Mouse (Mus musculus) neural tube, embryonic 15.5 days (tissue): ENCODE results near the gene Olfr330. TPM values are rescaled to one million over a fixed set of nuclear protein-coding genes. Genes with fewer than 3 reads are reported as not detected.
"Not testable (repeated sequence)": the region's sequence is repeated elsewhere in the genome, so short reads cannot be mapped to it uniquely, and the experiment has no call there.

ENCODE experiments used
- ATAC-seq: fragments of 200-750 bp; cut with Nextera tagmentation; 2 replicates; pipeline ENCODE4 v1.8.0; 2017; ENCODE audit warnings: mild to moderate bottlenecking, moderate TSS enrichment, moderate library complexity; ENCODE audit not compliant: low FRiP score
- H3K27ac ChIP-seq: fragments of 300-500 bp; sonication (generic); replicated peaks from 2 replicates; pipeline ENCODE4 v1.5.1; 2015; ENCODE audit warnings: mild to moderate bottlenecking, inconsistent platforms
- H3K27me3 ChIP-seq: fragments of 300-500 bp; sonication (generic); replicated peaks from 2 replicates; pipeline ENCODE4 v1.6.1; 2015; ENCODE audit warnings: inconsistent platforms
- H3K36me3 ChIP-seq: fragments of 300-500 bp; sonication (generic); 2 replicates; pipeline ENCODE4 v1.6.1; 2015; ENCODE audit warnings: inconsistent platforms
- H3K4me1 ChIP-seq: fragments of 300-500 bp; sonication (generic); 2 replicates; pipeline ENCODE4 v1.6.1; 2015; ENCODE audit warnings: inconsistent platforms
- H3K4me2 ChIP-seq: fragments of 300-500 bp; sonication (generic); 2 replicates; pipeline ENCODE4 v1.6.1; 2015; ENCODE audit warnings: inconsistent platforms, mild to moderate bottlenecking, moderate library complexity
- H3K4me3 ChIP-seq: fragments of 300-500 bp; sonication (generic); replicated peaks from 2 replicates; pipeline ENCODE4 v1.5.1; 2015; ENCODE audit warnings: mild to moderate bottlenecking, inconsistent platforms
- H3K9ac ChIP-seq: fragments of 300-500 bp; sonication (generic); replicated peaks from 2 replicates; pipeline ENCODE4 v1.6.1; 2015; ENCODE audit warnings: mild to moderate bottlenecking, inconsistent platforms
- H3K9me3 ChIP-seq: fragments of 300-500 bp; sonication (generic); replicated peaks from 2 replicates; pipeline ENCODE4 v1.6.1; 2016; ENCODE audit warnings: inconsistent platforms
- WGBS: fragments of 180-500 bp; shearing (Covaris S2); methylation state at CpG from one replicate; pipeline ENCODE4 v1.1.7; 2015; ENCODE audit warnings: mixed read lengths; 5-methylcytosine and 5-hydroxymethylcytosine counted together
- polyA plus RNA-seq: library from polyadenylated mRNA; unstranded; fragments of >200 nt; fragmentation: Nextera tagmentation; extraction: Ambion mirVana; gene quantifications from 2 replicates; pipeline ENCODE4 v1.2.1, GENCODE M21; 2015

The Olfr330 gene
- 0.15 and 0.20 TPM in 2 replicates for polyA plus RNA-seq

DNA sequence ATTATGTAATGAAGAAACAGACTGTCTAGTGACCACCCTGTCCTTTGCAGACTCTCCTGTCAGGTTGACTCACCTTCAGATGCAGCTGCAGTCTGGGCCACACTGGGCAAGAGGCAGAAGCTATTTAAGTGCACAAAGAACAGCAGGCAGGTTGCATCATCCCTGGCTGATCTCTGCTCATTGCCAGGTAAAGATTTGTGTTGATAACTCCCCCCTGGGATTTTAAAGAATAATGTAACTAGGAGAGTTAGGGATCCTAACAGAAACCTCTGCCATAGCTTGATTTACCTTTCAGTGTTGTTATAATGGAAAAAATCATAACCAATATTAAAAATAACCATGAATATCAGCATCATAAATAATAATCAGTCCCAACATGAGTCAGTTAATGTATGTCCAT, at the start of gene Olfr330:
Olfr330 (minus strand) TSS at position 101 of the 400 bp plus-strand sequence.
- not testable (repeated sequence) for H3K9ac ChIP-seq, ATAC-seq

GRCm38 (mm10) chr11:58578636-58579035, 44.0 kb upstream of the Olfr330 start:
- Histone ChIP-seq H3K36me3 (no peaks in the 10 kb centered on the region), H3K9me3 (no peaks in the 10 kb centered on the region), H3K27me3 (no peaks in the 10 kb centered on the region), H3K4me3 (no peak overlapping the region), H3K9ac (no peak overlapping the region), H3K27ac (no peak overlapping the region), H3K4me2 (no peak overlapping the region), H3K4me1 (no peaks in the 10 kb centered on the region)
- WGBS = 76% methylated on average over 8 of the region's 8 CpGs
- ATAC-seq = peak; percentile 24; the same call in 1 of the 2 replicates

More for the DNA sequence above, at the start of gene Olfr330:
- not testable (repeated sequence) for H3K9me3 ChIP-seq, H3K27me3 ChIP-seq, H3K27ac ChIP-seq, H3K4me1 ChIP-seq, H3K36me3 ChIP-seq, H3K4me3 ChIP-seq, H3K4me2 ChIP-seq

GRCm38 (mm10) chr11:58577430-58577829, 42.8 kb upstream of the Olfr330 start, which contains the start of gene Olfr325:
Gene Olfr325 (plus strand): TSS chr11:58577730.
- no peak within 1 kb of the TSS for H3K9ac ChIP-seq
- no peak within 1 kb of the TSS for H3K4me2 ChIP-seq
- no peak for ATAC-seq
- H3K4me3 ChIP-seq = no peak within 1 kb of the TSS
- H3K36me3 ChIP-seq = no peaks in the 10 kb centered on the region
- no peaks in the 10 kb centered on the region for H3K9me3 ChIP-seq
- no peaks in the 10 kb centered on the region for H3K4me1 ChIP-seq
- no peaks in the 10 kb centered on the region for H3K27me3 ChIP-seq
- WGBS = 80% methylated on average over 1 of the region's 1 CpGs
- H3K27ac ChIP-seq = no peak within 1 kb of the TSS

DNA sequence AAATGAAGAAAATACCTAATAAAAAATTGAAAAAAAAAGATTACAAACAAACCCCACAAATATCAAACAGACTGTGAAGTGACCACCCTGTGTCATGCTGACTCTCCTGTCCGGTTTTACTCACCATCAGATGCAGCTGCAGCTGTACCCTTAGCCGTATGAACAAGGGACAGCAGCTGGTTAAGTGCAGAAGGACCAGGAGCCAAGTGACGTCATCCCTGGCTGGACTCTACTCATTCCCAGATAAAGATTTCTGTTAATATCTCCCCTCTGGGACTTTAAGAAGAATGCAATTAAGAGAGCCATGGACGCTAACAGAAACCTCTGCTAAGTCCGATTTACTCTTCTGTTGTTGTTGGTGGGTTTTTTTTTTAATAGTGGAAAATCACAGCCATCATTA, 35.8 kb upstream of the Olfr330 start, which contains the start of gene Olfr224:
Olfr224 (minus strand) TSS at position 149 of the 400 bp plus-strand sequence.
- Histone ChIP-seq H3K4me1 (no peaks in the 10 kb centered on the region), H3K9me3 (no peaks in the 10 kb centered on the region), H3K9ac (no peak within 1 kb of the TSS), H3K36me3 (no peaks in the 10 kb centered on the region), H3K27me3 (no peaks in the 10 kb centered on the region), H3K27ac (no peak within 1 kb of the TSS), H3K4me3 (no peak within 1 kb of the TSS), H3K4me2 (no peak within 1 kb of the TSS)
- WGBS = 66% methylated on average over 5 of the region's 5 CpGs
- ATAC-seq = no peak

GRCm38 (mm10) chr11:58555536-58555935, 20.9 kb upstream of the Olfr330 start, which contains the start of gene Olfr328:
Gene Olfr328 (minus strand): TSS chr11:58555636.
- Histone ChIP-seq H3K4me2 (no peak within 1 kb of the TSS), H3K9me3 (no peaks in the 10 kb centered on the region), H3K4me1 (no peaks in the 10 kb centered on the region), H3K4me3 (no peak within 1 kb of the TSS), H3K9ac (no peak within 1 kb of the TSS), H3K36me3 (no peaks in the 10 kb centered on the region), H3K27ac (no peak within 1 kb of the TSS), H3K27me3 (no peaks in the 10 kb centered on the region)
- WGBS = 82% methylated on average over 1 of the region's 1 CpGs
- no peak for ATAC-seq

DNA sequence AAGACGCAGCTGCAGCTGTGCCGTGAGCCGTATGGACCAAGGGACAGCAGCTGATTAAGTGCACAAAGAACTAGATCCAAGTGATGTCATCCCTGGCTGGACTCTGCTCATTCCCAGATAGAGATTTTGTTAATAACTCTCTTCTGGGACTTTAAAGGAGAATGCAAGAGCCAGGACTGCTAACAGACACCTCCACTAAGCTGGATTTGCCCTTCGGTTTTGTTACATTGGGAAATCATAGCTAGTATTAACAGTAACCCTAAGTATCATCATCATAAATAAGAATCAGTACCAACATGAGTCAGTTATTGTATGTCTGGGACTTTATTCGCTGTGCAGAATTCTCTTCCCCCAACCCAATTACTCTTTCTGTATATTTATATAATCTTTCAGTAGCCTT, 11.7 kb upstream of the Olfr330 start, which contains the start of gene Olfr329-ps:
Olfr329-ps (minus strand) TSS at position 101 of the 400 bp plus-strand sequence.
- Histone ChIP-seq H3K36me3 (no peaks in the 10 kb centered on the region), H3K4me2 (no peak within 1 kb of the TSS), H3K27me3 (no peaks in the 10 kb centered on the region), H3K9ac (no peak within 1 kb of the TSS), H3K27ac (no peak within 1 kb of the TSS), H3K9me3 (no peaks in the 10 kb centered on the region), H3K4me1 (no peaks in the 10 kb centered on the region), H3K4me3 (no peak within 1 kb of the TSS)
- 83% methylated on average over 5 of the region's 5 CpGs for WGBS
- no peak for ATAC-seq

GRCm38 (mm10) chr11:58519756-58520155, 14.9 kb downstream of the Olfr330 start:
- not testable (repeated sequence) for H3K27me3 ChIP-seq, ATAC-seq
- WGBS = 93% methylated on average over 8 of the region's 9 CpGs

DNA sequence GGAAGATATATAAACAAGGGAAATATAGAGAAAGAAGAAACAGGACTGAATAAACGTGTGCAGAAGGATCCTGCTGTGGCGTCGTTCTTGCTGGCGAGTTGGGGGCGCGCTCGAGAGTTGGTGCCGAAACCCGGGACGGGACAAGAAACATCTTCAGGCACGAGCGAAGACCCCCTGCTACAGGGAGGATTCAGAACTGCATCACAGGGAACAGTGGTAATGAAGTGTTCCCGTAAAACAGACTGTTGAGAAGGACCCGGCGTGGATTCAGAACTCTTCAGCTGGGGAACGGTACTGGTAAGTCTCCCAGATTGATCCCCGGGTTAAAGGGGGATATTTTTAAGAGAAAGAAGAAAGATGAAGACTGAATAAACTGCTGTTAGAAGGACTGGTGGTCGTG, 15.7 kb downstream of the Olfr330 start:
- not testable (repeated sequence) for H3K36me3 ChIP-seq, H3K9ac ChIP-seq, H3K27ac ChIP-seq, H3K4me3 ChIP-seq, ATAC-seq, H3K4me2 ChIP-seq, H3K4me1 ChIP-seq, H3K27me3 ChIP-seq, H3K9me3 ChIP-seq
- 94% methylated on average over 18 of the region's 18 CpGs for WGBS

More at GRCm38 (mm10) chr11:58519756-58520155, 14.9 kb downstream of the Olfr330 start:
- not testable (repeated sequence) for H3K27ac ChIP-seq, H3K36me3 ChIP-seq, H3K4me3 ChIP-seq, H3K4me1 ChIP-seq, H3K4me2 ChIP-seq, H3K9me3 ChIP-seq, H3K9ac ChIP-seq

DNA sequence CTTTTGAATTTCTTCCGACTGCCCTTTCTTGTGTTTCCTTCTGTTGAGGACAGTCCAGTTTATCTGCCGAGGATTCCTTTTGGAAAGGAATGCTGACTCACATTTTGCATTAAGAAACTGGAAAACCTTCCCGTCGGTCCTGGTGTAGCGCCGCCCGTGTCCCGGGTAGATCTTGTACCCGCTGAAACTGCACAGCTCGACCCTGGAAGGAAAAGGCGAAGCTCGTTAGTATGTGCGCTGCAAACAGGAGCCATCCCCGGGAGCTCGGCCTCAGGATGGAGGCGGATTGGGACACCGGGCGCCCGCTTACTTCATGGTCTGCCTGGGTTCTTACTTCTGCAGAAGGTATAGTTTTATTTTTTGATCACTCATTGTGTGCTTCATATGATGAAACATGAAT, 25.6 kb downstream of the Olfr330 start:
- not testable (repeated sequence) for H3K27me3 ChIP-seq, H3K9me3 ChIP-seq, H3K9ac ChIP-seq, H3K27ac ChIP-seq, ATAC-seq, H3K4me2 ChIP-seq, H3K4me1 ChIP-seq, H3K36me3 ChIP-seq, H3K4me3 ChIP-seq
- 84% methylated on average over 19 of the region's 19 CpGs for WGBS

DNA sequence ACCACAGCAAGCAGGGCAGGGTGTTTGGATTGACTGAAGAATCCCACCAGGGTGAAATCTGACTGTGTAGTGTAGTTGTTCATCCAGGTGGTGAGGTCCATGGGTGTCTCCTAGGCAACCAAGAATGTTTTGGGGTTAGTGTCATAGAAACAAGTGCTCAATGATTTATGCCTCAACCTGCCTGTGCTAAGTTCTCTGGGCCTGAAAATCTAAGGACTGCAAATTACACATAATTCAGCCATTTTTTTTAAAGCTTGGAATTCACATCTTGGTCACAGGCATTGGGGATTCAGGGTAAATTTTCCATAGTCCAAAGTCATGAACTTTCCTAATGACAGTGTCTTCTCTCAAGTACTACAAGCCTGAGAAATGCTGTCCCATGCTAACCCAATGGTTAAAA, 32.2 kb downstream of the Olfr330 start, which contains the start of gene Olfr331:
Olfr331 (minus strand) TSS at position 101 of the 400 bp plus-strand sequence.
- not testable (repeated sequence) for H3K4me1 ChIP-seq, H3K36me3 ChIP-seq, H3K4me3 ChIP-seq, H3K4me2 ChIP-seq, H3K9me3 ChIP-seq, H3K9ac ChIP-seq, ATAC-seq, H3K27ac ChIP-seq, H3K27me3 ChIP-seq

GRCm38 (mm10) chr11:58499290-58499689, 35.3 kb downstream of the Olfr330 start:
- WGBS = 44% methylated on average over 3 of the region's 3 CpGs

DNA sequence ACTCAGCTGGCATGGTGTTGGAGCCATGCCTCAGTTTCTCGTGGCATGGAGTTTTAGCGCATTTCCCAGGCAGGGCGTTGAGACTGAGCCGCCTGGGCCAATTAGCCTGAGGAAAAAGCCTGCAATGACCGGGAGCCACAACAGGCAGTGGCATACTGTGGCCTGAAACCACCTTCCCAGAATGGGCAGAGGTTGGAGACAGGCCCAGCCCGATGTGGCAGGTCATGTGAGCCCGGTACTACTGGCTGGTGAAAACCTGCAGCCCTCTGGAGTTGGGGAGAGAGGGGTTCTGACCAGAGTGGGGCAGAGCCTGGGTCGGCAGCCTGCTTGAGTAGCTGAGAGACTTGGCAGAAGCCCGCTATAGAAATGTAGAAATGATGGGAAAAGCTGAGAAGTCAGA, 35.9 kb downstream of the Olfr330 start:
- Histone ChIP-seq H3K4me2 (no peak overlapping the region), H3K4me3 (no peak overlapping the region), H3K4me1 (no peaks in the 10 kb centered on the region), H3K27me3 (no peaks in the 10 kb centered on the region), H3K9me3 (no peaks in the 10 kb centered on the region), H3K9ac (no peak overlapping the region), H3K36me3 (no peaks in the 10 kb centered on the region), H3K27ac (no peak overlapping the region)
- no peak for ATAC-seq
- WGBS = 84% methylated on average over 9 of the region's 9 CpGs

More at GRCm38 (mm10) chr11:58499290-58499689, 35.3 kb downstream of the Olfr330 start:
- ATAC-seq = no peak
- Histone ChIP-seq H3K27me3 (no peaks in the 10 kb centered on the region), H3K27ac (no peak overlapping the region), H3K9me3 (no peaks in the 10 kb centered on the region), H3K36me3 (no peaks in the 10 kb centered on the region), H3K4me1 (no peaks in the 10 kb centered on the region), H3K9ac (no peak overlapping the region), H3K4me2 (no peak overlapping the region), H3K4me3 (no peak overlapping the region)
